Comparison of ENCODE assay signal across 16 mouse cellular contexts in genomic region chr7:139469457-139469856, GRCm38 (mm10).
A peak's percentile ranks its signal among the peaks of the same experiment; 100 is the strongest.
DNase-seq lines count a peak whose midpoint lies in the region; ATAC-seq and TF ChIP-seq lines count a peak whose summit lies in the region.
"Had no signal": no experiment of that assay in that cellular context is flagged by ENCODE, and none has a peak within 500 bp of the region (broad histone marks: within the 10 kb centered on the region; RNA-seq: fewer than 3 reads in every experiment).

No protein-coding gene starts in this region.

- 23% methylated on average over 4 of the region's 4 CpGs for WGBS in cerebellum, adult 2 months
- 79% methylated on average over 4 of the region's 4 CpGs for WGBS in heart, embryonic 11.5 days (ENCODE audit: insufficient replicate concordance)

- no peak overlapping the region for H3K4me2 ChIP-seq in heart, embryonic 11.5 days
- H3K4me2 ChIP-seq: embryonic facial prominence, embryonic 12.5 days; midbrain, embryonic 12.5 days had no signal

- H3K9ac ChIP-seq in heart, embryonic 11.5 days (ENCODE audit: low read depth, low read length): no peak overlapping the region
- H3K9ac ChIP-seq: embryonic facial prominence, embryonic 12.5 days; forebrain, postnatal 0 days; midbrain, embryonic 12.5 days had no signal

- no peak for TF ChIP-seq POLR2A in cerebellum, adult 2 months (IDR thresholded peaks at IDR 0.05; ENCODE audit: borderline replicate concordance, insufficient read depth, low read length)

- 0 out of 2 replicates have a peak overlapping the region, but pooled peaks have one; percentile 4 for H3K27ac ChIP-seq in cerebellum, adult 2 months (ENCODE audit: insufficient read depth, low read length)
- H3K27ac ChIP-seq in left cerebral cortex, adult 2 months: no peak overlapping the region
- peak overlapping the region; percentile 97 for H3K27ac ChIP-seq in heart, embryonic 11.5 days (ENCODE audit: low read depth, low read length)
- H3K27ac ChIP-seq: midbrain, embryonic 12.5 days had no signal

- peak in 1 of 2 experiments; percentile 53 for DNase-seq in cerebellum, adult 2 months
- DNase-seq in cerebellum, adult 9-10 months: no peak
- peak; percentile 46 for DNase-seq in left cerebral cortex, postnatal 4 days
- no peak for DNase-seq in left cerebral cortex, adult 2 months (ENCODE audit: extremely low spot score in 1 of 2, low spot score in 2 of 2)
- peak; percentile 40 for DNase-seq in heart, postnatal 4 days
- no peak for DNase-seq in adipocyte (ENCODE audit: low spot score)
- DNase-seq in spleen, postnatal 10 days (ENCODE audit: low spot score in 2 of 2): no peak
- DNase-seq: forebrain, postnatal 0 days; gastrocnemius, postnatal 25 days; lung, adult 18-20 months; lung, postnatal 36 days; right cerebral cortex, postnatal 25 days; thymus, postnatal 25 days had no signal

- intact Hi-C loops in left cerebral cortex, postnatal 4 days (cut with DNase I): no loop called here
- intact Hi-C loops in left cerebral cortex, adult 2 months (cut with DNase I): no loop called here

- no peak for ATAC-seq in heart, embryonic 11.5 days (replicated peaks; ENCODE audit: insufficient number of reproducible peaks, low FRiP score, low TSS enrichment)
- ATAC-seq: forebrain, postnatal 0 days had no signal

- H3K4me1 ChIP-seq in cerebellum, adult 2 months (ENCODE audit: control insufficient read depth, insufficient read depth, low read length): peaks cover 59% of the 10 kb centered on the region
- peaks cover 60% of the 10 kb centered on the region for H3K4me1 ChIP-seq in heart, embryonic 11.5 days (ENCODE audit: control insufficient read depth, insufficient read depth, low read length)

- no peak overlapping the region for H3K4me3 ChIP-seq in cerebellum, adult 2 months (replicated peaks; ENCODE audit: insufficient read depth, low read depth, low read length)
- H3K4me3 ChIP-seq in left cerebral cortex, adult 2 months: no peak overlapping the region
- no peak overlapping the region for H3K4me3 ChIP-seq in heart, embryonic 11.5 days (ENCODE audit: low read depth, low read length)
- H3K4me3 ChIP-seq: embryonic facial prominence, embryonic 12.5 days; midbrain, embryonic 12.5 days had no signal

- H3K9me3 ChIP-seq in heart, embryonic 11.5 days (replicated peaks; ENCODE audit: control insufficient read depth, low read length): no peaks in the 10 kb centered on the region
- H3K9me3 ChIP-seq: embryonic facial prominence, embryonic 12.5 days; midbrain, embryonic 12.5 days had no signal

- TF ChIP-seq CTCF in cerebellum, adult 2 months (IDR thresholded peaks at IDR 0.05; ENCODE audit: borderline replicate concordance, insufficient read depth, low read depth, low read length): no peak
- no peak for TF ChIP-seq CTCF in left cerebral cortex, adult 2 months (IDR thresholded peaks at IDR 0.05)

- H3K36me3 ChIP-seq in heart, embryonic 11.5 days (ENCODE audit: control insufficient read depth, insufficient read depth, low read length): no peaks in the 10 kb centered on the region
- H3K36me3 ChIP-seq: embryonic facial prominence, embryonic 12.5 days; midbrain, embryonic 12.5 days had no signal

- H3K27me3 ChIP-seq in cerebellum, adult 2 months (ENCODE audit: control insufficient read depth, insufficient read depth, low read length): no peaks in the 10 kb centered on the region
- H3K27me3 ChIP-seq in heart, embryonic 11.5 days (ENCODE audit: control insufficient read depth, insufficient read depth, low read length): no peaks in the 10 kb centered on the region
- H3K27me3 ChIP-seq: embryonic facial prominence, embryonic 12.5 days; midbrain, embryonic 12.5 days had no signal

Comparison
In these comparisons a context has a peak if more than half of its experiments do, and no peak if none do; other contexts are left out.
1. DNase-seq: peak in left cerebral cortex, postnatal 4 days (single experiment) and heart, postnatal 4 days (single experiment); none in cerebellum, adult 9-10 months (single experiment), left cerebral cortex, adult 2 months (0 of 2), adipocyte (single experiment) and spleen, postnatal 10 days (0 of 2).